Mouse (Mus musculus) gastrocnemius, adult 8-10 months (tissue): ENCODE measurements around the gene Dbn1. TPM values are rescaled to one million over a fixed set of nuclear protein-coding genes. Genes with fewer than 3 reads are reported as not detected.

Source experiments
- DNase-seq, 2 experiments: peaks; one replicate each; pipeline ENCODE4 v3.0.0; 2022; ENCODE audit warnings: low spot score in 2 of 2
- total RNA-seq, 4 experiments: library from RNA; stranded (reverse); gene quantifications; 2 replicates each; pipeline ENCODE4 v1.2.4; 2022

The Dbn1 gene
- total RNA-seq, 4 experiments from 2014 or later, result 2.9 to 4.0 (median 3.4) TPM

GRCm38 (mm10) chr13:55479008-55479407 is 8.9 kb downstream of the Dbn1 start:
- no peak for DNase-seq

GRCm38 (mm10) chr13:55478036-55478435 is 9.9 kb downstream of the Dbn1 start:
- no peak for DNase-seq

- no peak for DNase-seq
Measured at GRCm38 (mm10) chr13:55477492-55477891, 10.4 kb downstream of the Dbn1 start.

GRCm38 (mm10) chr13:55476256-55476655 is 11.7 kb downstream of the Dbn1 start:
- DNase-seq, result no peak

DNA sequence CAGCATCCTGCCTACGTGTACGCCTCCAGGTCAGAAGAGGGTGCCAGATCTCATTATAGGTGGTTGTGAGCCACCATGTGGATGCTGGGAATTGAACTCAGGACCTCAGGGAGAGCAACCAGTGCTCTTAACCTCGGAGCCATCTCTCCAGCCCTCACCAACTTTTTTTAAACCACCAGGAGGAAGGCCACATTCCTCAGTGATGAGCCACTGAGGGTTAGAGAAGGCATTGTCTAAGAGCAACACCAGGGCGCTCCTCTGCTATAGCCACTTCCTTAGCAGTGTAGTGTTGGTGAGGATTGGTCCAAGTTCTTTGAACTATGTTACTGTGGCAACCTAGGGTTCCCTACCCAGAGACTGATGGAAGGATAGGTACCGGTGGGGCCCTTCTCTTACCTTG is 12.2 kb downstream of the Dbn1 start:
- DNase-seq, result no peak

DNA sequence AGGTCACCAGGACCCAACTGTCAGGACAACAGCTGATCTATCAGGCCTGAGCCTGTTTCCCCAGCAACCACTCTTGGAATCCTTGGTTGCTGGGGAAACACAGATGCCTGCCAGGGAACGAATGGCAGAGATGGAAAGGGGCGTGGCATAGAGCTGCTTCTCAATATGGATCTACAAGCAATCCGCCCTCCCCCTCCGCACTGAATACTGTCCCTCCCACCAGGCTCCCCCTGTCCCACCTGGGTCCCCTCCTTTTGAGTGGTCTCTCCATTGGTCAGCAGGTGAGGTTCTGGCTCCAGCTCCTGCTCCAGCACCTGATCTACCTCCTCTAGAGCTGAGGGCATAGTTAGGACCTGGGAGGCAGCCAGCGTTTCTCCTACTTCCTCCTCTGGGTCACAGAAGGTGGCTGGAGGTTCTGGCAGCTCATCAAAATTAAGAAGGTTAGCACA is 13.3 kb downstream of the Dbn1 start:
- DNase-seq, result no peak

- DNase-seq, result no peak
Measured at GRCm38 (mm10) chr13:55473961-55474360, 13.9 kb downstream of the Dbn1 start.

GRCm38 (mm10) chr13:55473076-55473831 is 14.7 kb downstream of the Dbn1 start:
- no peak for DNase-seq

DNA sequence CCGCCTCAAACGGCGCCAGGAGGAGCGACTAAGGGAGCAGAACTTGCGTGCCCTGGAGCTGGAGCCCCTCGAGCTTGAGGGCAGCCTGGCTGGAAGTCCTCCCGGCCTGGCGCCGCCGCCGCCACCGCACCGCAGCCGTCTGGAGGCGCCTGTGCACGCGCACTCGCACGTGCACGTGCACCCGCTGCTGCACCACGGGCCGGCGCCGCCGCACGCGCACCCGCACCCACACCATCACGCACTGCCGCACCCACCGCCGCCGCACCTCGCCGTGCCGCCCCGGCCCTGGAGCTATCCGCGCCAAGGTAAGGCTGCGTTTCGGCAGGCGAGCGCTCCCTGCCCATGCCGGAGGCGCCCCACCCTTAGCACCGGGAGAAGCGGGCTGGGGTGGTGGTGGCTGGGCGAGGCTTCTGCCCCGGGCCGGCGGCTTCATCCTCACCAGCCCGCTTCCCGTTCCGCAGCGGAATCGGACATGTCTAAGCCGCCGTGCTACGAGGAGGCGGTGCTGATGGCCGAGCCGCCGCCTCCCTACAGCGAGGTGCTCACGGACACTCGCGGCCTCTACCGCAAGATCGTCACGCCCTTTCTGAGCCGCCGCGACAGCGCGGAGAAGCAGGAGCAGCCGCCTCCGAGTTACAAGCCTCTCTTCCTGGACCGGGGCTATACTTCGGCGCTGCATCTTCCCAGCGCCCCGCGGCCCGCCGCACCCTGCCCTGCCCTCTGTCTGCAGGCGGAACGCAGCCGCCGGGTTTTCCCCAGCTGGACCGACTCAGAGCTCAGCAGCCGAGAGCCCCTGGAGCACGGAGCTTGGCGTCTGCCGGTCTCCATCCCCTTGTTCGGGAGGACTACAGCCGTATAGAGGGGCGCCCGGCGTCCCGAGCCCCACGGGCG is 15.5 kb downstream of the Dbn1 start:
- DNase-seq, result no peak

DNA sequence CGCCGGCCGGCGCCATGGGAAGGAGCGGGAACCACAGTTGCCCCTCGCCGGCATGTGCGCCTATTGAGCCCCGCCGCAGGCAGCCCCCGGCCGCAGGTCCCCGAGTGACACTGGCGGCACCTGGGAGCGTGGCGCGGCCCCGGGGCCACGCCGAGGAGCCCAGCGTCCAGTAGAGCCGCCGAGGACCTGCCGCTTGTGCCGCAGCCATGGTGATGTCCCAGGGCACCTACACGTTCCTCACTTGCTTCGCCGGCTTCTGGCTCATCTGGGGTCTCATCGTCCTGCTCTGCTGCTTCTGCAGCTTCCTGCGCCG is 16.1 kb downstream of the Dbn1 start:
- DNase-seq, result no peak

DNA sequence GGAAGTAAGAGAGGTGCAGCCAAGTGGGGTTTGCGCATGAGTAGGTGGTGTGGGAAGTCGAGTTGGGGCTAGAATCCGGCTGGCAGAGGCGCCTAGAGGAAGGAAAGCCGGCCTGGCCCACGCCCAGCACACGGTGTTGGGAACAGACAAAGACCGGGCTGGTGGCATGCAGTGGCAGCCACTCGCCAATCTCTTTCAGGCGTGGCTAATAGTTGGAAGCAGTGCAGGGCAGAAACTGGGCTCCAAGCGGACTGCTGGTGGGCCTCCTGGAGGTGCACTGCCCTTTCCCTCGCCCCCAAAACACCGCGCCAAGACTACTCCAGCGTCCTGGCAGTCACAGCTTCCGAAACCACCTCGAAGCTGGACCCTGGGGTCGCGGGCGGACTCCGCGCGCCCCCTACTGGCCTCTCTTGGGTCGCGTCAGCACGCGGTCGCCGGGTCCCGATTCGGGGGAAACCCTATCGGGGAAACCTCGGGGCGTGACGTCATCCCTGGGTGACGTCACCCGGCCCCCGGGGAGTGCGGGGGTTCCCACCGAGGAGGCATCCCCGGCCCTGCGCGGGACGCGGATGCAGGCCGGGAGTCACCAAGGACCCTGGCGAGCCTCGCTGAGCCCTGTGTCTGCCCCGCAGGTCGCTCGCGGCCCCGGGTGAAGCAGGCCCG is 16.6 kb downstream of the Dbn1 start:
- DNase-seq, result peak; percentile 67 to 71

DNA sequence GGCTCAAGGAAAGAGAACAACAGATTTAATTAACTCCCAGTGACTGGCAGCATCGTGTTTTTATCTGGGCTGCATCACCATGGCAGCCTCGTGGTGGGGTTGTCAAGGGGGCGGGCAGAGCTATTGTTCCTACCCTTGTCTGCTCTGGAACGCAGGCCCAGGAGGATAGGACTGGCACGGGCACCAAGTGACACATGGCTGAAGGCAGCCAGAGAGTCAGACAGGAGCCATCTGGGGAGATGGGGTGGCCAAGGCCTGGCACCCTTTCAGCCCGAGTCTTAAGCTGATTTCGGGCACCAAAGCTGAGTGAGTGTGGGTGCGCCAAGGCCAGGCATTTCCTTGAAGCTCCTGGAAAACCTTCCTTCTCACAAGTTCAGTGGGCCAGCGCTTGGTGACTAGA is 17.5 kb downstream of the Dbn1 start:
- DNase-seq, result no peak

DNA sequence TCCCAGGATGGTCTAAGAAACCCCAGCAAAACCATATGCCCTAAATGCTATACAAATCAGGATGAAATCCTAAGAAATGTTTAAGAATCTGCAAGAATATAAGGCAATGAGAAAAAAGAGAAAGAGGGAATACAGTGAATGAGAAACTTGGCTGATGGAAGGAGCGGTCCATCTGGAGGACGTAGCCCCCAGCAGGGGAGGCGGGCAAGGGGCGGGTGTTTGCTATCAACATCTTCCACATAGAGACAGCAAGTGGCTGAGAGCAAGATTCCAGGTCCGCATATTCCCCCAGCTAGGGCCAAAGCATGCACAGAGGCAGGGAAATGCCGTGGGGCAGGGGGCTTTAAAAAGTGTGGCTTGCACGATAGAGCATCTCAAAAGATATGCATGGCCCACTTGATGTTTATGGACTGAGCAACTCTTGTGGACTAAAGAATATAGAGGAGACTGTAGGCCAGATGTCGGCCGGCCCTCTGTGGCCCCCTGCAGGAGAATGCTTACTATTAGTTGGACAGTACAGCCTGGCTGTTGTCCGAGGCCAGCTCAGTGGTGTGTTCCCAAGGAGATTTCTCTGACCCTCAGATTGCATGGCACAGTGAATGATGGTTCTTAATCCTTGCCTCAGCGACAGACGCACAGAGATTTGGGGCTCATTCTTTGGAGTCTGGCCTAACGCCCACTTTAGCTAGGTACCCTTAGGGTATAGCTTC is 18.9 kb downstream of the Dbn1 start:
- DNase-seq, result no peak

GRCm38 (mm10) chr13:55465830-55466440 is 22.0 kb downstream of the Dbn1 start:
- DNase-seq, result no peak

- no peak for DNase-seq
Measured at GRCm38 (mm10) chr13:55465184-55465583, 22.7 kb downstream of the Dbn1 start.

GRCm38 (mm10) chr13:55464027-55464884 is 23.7 kb downstream of the Dbn1 start, which contains the start of gene Prr7:
TSS of gene Prr7 (plus strand) at chr13:55464267.
- DNase-seq, result no peak

DNA sequence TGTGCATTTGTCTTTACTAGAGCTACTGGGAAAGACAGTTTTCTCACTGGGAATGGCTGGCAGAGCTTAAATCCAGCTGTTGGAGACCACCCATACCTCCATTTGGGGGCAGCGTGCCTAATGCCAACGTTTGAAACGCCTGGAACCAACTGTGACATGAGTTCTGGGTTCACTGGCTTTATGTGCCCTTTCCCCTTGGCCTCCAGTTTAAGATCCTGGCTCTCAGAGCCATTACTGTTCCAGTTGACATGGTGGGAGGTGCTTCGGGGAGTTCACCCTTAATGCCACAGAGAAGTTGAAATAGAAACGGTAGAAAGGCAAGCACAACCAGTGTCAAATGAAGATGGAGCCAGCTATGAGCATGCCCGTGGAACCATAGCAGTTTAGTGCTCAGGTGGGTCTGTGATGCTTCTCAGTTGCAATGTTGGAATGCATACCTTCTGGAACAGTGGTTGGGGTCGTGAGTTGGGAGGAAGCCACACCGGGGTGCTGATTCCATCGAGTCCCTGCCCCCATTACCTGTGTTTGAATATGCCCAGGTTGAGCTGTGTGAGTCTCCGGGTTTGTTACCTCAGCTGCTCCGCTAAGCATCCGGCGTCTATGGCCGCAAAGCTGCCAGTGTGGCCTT is 24.4 kb downstream of the Dbn1 start:
- DNase-seq, result no peak

- no peak for DNase-seq
Measured at GRCm38 (mm10) chr13:55462965-55463364, 24.9 kb downstream of the Dbn1 start.

- peak in 1 of 2 experiments; percentile 45 for DNase-seq
Measured at GRCm38 (mm10) chr13:55451785-55452549, 35.9 kb downstream of the Dbn1 start.
